Mouse (Mus musculus) adrenal gland, adult 18-20 months (tissue): ENCODE measurements at regions not wholly inside any gene's neighbourhood (a gene's known extent, or its start where the extent isn't known, plus 50 kb on each side); places are given as distances from the start of the nearest gene placed in this dataset.

Source experiments
- DNase-seq, 2 experiments: peaks; one replicate each; pipeline ENCODE4 v3.0.0; 2021 to 2022; ENCODE audit warnings: low spot score in 2 of 2

DNA sequence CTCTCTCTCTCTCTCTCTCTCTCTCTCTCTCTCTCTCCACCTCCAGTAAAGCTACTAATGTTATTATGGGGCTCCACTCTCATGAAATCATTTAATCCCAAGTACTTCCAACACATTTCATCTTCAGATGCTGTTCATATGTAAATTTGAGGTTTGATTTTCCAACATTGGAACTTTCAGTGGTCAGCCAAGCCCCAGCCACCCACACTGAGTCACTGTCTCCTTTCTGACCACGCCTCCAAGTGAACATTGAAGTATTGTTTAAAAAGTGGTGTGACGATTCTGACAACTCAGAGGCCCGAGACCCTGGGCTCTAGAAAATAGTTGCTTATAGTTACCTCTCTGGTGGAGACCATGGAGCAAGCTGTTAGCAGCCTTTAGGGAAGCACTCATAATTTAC, 313.3 kb downstream of the Qdpr start:
- DNase-seq: no peak

DNA sequence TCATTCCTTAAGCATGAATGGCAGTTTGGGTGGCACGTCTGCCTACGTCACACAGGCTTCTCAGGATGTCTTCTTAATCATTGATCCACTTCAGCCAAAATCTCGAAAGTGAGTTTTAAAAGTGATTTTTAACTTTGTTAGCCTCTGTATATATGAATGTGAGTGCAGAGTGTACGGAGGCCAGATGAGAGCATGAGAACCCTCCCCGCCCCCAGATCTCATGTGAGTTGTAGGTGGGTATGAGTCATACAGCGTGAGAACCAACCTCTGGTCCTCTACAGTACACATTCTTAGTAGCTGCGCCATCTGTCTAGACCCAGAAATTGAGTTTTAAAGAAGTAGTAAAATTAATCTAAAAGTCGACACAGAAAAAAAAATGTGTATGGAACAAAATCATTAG, 322.1 kb downstream of the Qdpr start:
- no peak for DNase-seq

DNA sequence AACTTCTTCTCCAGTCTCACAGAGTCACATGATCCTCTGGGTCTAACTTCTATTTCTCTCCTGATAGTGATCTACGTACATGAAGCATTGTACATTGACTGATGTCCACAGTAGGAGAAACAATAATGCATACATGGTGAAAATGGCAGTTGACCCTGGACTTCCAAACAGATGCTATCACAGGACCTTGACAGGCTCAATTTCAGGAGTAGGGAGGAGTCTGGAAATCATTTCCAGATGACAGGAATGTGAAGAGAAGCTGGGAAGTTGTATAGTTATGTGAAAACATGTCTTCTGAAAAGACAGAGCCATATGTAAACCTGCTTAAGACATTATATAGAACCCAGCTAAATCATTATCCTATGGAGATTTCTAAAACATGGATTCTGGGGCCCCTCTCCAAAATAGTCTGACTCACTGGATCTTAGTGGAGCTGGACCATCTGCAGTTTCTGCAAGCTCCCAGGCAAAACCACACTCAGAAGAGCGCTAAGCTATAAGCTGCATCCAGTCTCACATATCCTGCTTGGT, 322.3 kb upstream of the Ldb2 start:
- no peak for DNase-seq

DNA sequence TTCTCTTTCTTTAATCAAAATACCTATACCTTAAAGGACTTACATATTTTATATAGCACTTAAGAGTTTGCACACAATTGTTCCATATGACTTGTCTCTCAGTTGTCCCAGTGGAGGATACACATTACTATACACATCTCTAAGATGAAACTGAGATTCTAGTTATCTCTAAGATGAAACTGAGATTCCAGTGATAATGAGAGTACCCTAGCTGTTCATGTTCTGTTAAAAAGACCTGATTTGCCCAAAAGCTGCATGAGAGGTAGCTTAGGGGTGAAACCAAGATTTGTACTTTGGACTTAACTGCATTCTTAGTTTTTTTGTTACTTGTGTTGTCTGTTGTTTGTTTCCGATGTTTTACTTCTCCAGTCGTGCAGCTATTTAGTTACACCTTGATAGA, 320.3 kb upstream of the Ldb2 start:
- no peak for DNase-seq

DNA sequence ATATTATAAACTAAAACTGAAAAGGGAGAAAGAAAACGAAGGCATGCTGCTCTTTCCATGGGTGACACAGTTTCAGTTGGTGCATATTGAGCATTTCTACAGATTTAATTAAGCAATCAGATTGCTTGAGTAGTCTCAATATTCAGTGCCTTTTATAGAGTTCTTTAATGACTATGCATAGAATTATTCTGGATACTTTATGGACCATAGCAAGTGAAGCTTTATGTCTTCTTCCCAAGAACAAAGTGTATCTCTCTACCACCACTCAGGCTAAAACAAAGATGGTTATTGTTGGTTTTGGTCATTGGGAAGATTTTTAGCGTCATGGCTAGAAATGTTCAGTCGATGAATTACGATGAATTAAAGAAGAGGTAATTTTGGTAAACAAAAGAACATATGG, 311.8 kb upstream of the Ldb2 start:
- no peak for DNase-seq

DNA sequence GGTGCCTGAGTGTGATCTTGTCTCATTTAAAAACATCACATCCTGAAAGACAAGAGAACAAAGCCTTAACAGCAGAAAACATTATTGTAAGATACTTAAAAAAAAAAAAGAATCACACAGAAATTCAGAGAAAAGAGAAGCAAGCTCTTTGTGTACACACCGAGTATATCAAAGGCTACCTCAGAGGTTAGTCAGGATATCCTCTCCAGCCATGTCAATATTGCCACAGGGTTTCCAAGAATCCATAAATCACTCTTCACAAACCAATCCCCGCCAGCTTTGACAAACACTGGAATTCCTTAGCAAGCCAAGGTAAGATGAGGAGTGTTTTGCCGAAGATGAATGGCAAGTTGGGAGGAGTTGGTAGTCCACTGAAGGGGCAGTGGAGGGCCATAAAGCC, 311.3 kb upstream of the Ldb2 start:
- no peak for DNase-seq

DNA sequence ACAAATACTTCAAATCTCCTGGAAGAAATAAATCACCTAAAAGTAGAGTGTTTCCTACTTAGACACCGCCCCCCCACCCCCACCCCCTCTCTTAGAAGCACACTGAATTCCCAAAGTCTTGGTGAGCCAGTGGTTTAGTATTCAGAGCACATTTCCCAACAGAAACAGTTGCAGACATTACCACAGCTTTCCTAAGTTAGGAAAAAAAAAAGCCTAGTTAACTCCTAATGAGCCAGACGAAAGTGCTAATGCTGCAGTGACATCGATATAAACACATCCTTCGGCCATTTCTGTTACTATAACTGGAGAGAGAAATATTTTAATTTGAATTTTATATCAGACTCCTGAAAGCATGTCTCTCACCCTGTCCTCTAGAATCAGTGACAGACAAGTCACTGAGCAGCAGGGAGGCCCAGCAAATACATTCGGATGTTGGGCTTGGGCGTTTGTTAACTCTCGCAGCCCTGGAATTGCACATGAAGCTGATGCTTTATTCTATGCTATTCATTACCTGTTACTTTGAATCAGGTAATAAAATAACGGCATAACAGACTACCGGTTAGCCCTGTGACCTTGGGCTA, 305.8 kb upstream of the Ldb2 start:
- no peak for DNase-seq

DNA sequence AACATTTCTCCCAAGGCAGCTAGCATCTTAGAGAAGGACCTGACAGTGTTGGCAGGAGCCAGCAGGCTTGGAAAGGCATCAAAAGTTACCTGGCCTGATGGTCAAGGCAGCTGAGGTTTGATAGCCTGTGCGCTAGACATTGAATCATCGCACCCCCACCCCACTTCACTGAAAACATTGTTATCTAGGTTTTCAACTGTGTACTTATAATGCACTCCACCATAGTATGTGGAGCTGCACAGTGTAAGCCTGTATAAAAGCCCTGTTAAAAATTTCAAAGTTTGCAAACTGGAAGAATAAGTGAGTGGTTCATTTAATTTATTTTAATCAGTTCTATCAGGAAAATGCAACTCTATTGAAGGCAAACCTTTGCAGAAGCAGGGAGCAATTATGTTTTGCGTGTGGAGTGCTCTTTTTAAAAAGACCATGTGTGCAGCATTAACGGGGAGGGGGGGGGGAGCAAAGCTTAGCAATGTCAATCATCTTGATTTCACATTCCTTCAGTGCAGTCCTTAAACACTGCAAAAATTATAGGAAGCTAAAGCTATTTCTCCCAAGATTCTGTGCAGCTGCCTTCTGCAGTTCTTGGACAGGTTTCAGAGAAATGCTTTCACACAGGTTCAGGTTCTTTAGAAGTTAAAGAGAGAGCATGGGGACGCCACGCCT, 304.4 kb upstream of the Ldb2 start:
- no peak for DNase-seq

DNA sequence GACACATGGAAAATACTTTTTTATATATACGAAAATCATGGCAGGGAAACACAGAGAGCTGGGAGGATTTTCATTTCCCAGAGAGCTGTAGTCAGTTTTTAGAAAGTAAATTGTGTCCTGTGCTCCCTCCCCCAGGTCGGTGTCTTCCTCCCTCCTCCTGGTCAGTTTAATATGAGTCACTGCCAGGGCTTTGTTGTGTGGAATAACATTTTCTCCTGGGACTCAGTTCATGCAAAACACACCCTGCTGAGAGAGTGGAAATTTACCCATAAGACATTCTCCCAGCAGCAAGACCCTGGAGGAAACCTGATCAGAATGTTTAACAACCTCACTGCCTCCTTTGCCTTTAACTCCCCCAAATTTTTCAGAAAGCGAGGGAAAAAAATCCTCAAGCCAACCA, 303.2 kb upstream of the Ldb2 start:
- DNase-seq: no peak

DNA sequence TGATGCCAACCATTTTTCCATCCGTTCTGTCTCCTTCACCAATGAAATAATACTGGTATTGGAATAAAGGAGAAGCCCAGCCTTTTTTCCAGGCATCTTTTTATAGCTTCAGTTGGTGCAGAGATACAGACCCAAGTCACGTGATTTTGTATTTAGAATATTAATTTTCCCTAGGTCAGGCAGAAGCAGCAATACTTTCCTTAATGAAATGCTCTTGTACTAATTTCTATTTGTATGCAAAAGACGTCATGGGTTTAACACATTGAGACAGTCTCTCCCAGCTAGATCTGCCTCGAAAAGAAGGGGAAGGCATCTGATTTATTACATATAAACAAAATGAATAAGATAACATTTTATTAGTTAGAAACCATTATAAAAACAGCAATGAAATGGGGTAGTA, 302.3 kb upstream of the Ldb2 start:
- no peak for DNase-seq

DNA sequence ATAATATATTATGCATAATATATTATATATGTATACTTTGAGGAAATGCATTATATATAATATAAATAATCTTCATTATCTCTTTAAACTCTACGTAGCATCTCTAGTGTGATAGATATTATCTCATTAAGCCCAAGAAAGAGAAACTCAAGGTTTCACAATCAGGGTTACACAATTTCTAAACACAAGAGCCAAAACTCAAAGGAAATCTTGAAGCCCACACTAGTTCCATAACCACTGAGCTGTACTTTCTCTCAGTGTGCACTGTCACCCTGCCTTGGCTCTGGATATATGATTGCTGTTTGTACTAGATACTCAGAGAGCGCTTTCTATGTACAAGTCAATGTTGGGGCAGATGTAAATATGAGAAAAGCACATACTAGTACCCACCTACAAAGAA, 299.6 kb upstream of the Ldb2 start:
- no peak for DNase-seq

DNA sequence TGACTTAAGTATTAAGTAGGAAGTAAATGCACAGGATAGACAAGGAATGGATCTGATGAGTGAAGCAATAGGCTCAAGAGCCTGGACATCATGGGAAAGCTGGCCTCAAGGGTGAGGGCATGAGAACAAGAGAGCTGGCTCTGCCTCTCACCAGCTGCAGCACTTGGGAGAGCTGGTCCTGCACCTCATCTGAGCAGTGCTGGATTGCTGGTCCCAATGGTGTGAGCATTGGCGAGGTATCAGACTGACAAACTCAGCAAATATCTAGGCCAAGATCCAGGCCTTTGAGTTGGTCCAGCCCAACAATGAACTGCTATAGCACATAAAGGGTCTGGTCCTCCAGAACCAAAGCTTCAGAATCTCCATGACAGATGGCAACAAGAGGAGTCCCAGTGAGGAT, 298.5 kb upstream of the Ldb2 start:
- DNase-seq: no peak

DNA sequence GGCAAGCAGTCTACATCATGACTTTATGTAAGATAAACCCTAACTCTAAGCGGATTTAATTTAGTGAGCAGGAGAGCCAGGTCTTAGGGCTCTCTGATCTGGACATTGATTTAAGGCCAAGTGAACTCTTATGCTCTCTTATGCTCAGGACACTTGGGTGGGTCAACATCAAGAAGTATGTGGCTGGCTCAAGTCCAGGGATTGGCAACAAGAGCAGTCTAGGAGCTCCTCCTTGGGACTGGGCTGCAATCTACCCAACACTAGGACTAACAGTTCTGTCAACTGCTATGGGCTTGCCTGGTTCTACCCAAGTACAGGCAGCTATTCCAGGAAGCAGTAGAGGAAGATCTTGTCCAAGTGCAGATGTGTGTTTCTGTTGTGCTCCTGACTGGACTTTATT, 285.3 kb upstream of the Ldb2 start:
- no peak for DNase-seq

DNA sequence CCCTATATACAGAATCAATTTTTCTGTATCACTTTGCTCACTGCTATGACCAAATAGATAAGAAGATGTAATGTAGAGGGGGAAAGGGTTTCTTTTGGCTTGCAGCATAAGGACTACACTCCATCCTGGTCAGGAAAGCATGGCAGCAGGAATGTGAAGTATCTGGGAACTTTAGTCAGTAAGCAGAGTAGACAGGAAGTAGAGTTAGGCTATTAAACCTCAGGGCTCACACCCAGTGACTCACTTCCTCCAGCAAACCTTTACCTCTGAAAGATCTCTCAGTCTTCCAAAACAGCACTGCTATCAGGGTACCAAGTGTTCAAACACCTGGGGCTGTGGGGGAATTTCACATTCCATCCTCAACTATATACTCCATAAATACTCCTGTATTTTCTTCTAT, 283.1 kb upstream of the Ldb2 start:
- DNase-seq: no peak

DNA sequence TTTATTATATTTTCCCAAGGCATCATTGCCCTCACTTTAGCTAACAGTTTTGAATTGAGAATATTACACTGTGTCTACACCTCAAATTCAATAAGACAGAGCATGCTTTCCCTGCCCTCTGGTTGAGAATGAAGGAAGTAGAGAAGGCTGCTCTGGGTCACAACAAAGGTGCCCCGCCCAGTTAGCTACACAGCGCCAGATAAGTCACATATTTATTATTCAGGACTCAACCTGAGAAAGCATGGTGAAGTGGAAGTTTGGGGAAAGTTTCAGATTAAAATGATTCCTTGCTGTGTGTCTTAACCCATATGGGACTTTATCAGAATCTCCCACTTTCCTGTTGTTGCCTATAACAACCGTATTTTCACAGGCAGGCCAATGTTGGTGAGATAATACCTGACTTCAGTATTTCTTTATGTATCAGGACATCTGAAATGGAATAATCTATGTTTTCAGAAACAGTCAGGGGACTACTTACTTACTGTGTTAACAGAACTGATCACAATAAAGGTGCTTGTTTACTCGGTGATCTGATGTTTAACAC, 276.9 kb upstream of the Ldb2 start:
- DNase-seq: no peak

DNA sequence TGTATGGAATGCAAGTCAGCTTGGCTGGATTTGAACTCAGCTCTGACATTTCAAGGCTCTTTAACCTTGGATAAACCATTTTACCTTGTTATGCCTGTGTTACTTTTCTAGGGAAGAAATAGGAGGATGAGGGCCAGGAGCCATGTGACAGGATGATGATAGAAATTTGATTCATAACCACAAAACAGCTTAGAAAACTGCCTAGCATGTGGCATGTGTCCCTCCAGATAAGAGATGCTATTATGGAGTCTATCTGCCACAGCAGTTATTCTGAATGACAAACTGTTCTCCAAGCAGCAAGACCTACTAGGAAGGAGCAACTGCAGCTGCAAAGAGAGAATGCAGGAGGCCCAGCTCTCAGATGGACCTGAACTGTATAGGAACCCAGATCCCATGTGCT, 275.7 kb upstream of the Ldb2 start:
- DNase-seq: no peak

DNA sequence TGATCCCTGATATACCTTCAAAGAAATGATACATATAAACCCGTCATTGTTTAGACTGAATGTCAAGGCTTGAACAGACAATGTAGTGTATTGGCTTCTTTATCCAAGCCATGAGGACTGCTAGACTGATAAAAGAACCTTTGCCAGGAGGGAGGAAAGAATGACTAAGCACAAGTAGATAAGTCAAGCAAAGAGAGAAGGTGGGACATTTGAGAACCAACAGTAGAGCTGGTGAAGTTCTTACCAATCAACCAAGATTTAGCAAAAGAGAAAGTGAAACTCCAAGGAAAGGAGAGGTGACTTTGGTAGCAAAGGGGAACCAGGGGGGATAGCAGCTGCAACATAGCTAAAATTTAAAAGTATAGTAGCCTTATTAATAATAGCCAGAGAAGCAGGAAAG, 273.0 kb upstream of the Ldb2 start:
- DNase-seq: no peak

DNA sequence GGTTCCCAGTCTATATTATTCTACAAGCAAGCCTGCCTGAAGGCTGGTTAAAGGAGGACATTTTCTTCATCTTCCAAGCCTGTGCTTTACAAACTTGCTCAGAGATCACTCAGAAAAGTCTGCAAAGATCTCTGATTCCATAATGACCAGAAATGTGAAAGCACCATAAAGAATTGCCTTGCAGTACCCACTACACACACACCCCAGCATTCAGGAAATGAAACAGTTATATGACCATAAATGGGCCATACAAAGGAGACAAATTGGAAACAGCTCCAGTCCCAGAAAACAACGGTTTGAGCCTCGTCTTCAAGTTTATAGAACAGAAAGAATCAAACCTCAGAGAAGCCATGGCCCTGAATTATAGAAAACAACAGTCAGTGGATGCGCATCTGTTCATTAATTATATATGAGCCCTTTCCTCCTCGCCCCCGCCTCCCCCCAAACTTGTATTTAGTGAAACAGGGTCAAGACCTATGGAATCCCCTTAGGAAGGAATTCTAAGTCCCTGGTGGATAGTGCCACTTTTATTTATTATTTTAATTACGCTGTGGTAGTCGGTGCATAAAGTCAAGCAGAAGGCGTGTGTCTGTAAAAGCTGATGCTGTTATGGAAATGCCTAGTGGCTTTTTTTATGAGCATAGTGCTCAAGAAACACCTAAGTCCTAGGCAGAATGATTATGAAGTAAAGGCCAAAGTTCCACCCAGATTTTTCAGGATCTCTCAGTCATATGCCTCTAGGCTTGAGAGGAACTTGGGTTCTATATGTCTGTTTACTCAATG, 266.6 kb upstream of the Ldb2 start:
- DNase-seq: no peak

DNA sequence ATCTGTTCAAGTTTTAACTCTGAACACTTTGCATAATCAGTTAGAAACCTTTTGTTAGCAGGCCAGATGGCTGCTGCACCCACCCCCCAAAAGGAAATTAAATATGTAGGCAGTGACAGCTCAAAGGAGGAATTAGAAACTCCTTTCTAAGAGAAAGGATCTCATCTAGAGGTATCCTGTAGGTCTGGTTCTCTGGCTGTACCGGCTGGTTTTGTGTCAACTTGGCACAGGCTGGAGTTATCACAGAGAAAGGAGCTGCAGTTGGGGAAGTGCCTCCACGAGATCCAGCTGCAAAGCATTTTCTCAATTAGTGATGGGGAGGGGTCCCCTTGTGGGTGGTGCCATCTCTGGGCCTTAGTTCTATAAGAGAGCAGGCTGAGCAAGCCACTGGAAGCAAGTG, 263.1 kb upstream of the Ldb2 start:
- DNase-seq: no peak

DNA sequence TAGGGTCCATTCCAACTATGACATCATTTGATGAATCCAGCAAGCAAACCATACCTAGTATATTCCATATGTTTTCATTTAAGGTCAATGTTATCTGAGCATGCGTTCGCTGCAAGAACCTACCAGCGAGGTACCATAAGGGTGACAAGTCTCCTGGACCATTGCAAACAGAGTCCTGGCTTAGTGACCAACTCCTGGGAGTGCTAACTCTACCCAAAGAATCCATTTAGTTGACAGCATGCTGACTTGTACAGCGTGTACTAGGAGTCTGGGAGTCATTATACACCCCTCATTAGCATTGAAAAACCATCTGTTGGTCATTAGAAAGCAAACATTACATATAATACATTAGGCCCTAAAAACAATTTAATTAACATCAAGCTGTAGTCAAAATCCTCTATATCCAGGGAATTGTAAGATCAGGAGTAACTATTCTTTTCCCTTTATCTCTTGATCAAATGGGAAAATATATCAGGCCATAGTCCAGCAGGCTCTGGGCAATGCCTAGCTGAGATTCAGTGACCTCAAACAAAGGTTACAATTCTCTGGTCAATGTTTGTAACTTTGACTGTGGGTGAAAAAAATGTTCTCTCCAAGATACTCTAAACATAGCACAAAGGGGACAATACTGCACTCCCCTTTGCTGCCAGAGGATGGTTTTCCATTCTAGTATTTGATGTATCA, 255.9 kb upstream of the Ldb2 start:
- DNase-seq: no peak

DNA sequence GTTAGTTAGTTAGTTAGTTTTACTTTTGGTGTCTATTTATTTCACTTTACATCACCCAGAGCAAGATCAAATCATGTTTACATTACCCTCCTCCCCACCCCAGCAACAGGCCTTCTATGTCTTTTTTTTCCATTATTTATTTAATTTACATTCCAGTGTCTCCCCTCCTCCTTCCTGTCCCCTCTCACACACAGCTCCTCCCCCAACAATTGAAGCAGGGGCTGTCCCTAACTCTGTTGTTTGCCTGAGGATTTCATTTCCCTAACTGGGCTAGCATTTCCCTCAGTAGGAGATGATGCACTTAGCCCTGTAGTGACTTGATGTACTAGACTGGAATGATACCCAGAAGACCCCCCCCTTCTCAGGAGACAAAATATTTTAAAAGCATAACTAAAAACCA, 249.9 kb upstream of the Ldb2 start:
- DNase-seq: no peak

DNA sequence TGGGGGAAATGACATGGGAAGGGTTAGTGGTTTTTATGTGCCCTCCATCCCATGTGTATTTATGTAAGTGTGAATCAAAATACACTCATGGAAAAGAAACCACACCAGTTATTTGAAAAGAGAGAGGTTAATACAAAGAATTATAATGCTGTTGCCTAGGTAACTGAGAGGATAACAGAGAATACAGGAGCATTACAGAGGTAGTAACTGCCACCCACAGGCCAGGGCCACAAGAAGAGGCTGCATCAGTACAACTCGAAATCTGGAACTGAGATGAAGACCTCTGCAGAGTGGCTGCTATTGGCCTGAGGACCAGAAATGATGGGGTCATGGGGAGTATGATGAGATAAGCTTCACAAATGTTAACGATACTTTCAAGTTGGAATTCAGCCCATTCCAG, 243.4 kb upstream of the Ldb2 start:
- DNase-seq: no peak
